Mouse (Mus musculus) C2C12 (cell line): ENCODE results near the gene Atxn7l2.

ENCODE experiments used
- CTCF ChIP-seq: IDR thresholded peaks from one replicate; pipeline ENCODE4 v1.5.1; 2011; ENCODE audit not compliant: control insufficient read depth, insufficient read depth, insufficient read length
- FOSL1 ChIP-seq: IDR thresholded peaks from one replicate; pipeline ENCODE4 v1.8.0; 2011; ENCODE audit warnings: mild to moderate bottlenecking, low read length; ENCODE audit not compliant: poor library complexity, insufficient read depth, severe bottlenecking
- USF1 ChIP-seq: IDR thresholded peaks from one replicate; pipeline ENCODE4 v1.6.1; 2011; ENCODE audit warnings: low read depth, mild to moderate bottlenecking, control low read depth, moderate library complexity

DNA sequence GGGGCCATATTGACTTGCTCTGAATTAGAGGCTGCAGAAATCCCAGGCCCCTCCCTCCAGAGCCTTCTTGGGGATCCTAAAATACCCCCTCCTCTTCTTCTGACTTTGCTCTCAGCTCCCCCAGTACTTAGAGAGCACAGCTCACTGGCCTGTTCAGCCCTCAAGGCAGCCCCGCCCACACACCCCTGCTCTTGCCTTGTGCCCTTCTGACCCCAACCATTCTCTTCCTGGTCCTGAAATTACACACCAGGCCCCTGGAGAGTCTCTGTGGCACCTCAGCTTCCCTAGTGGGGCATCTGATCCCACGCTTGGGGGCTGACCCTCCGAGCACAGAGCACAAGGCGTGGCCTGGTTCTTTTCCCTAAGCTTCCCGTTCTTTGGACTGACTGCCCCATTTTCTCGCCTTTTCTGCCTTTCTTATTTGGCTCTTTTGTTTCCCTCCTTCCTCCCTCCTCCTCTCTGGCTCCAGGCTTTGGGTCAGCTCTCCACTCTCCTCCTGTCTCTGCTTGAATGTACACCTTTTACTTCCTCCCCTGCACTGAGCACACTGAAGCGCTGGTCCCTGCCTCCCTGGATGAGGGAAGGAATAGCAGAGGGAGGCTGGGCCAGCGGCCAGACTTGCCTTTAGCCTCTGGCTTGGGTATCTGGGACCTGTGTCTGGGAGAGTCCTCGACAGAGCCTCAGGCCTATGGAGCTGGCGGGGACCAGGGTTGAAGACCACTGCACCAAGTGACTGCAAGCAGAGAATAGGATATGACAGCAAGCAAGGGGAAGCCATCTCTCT lies 45.0 kb downstream of the Atxn7l2 start:
- no peak for TF ChIP-seq CTCF
- TF ChIP-seq USF1 = no peak
- TF ChIP-seq FOSL1 = no peak
